Mouse (Mus musculus) intestine, postnatal 0 days (tissue): ENCODE measurements at regions not wholly inside any gene's neighbourhood (a gene's known extent, or its start where the extent isn't known, plus 50 kb on each side); places are given as distances from the start of the nearest gene placed in this dataset.

ENCODE experiments used
- ATAC-seq: fragments of 200-750 bp; cut with Nextera tagmentation; 2 replicates; pipeline ENCODE4 v1.8.0; 2017; ENCODE audit warnings: mild to moderate bottlenecking, moderate TSS enrichment, moderate library complexity
- H3K27ac ChIP-seq: fragments of 300-500 bp; sonication (generic); 2 replicates; pipeline ENCODE4 v1.5.1; 2014; ENCODE audit warnings: mild to moderate bottlenecking, low read depth, low read length, moderate library complexity
- H3K27me3 ChIP-seq: fragments of 300-500 bp; sonication (generic); replicated peaks from 2 replicates; pipeline ENCODE4 v1.6.1; 2014; ENCODE audit warnings: low read length, mixed read lengths; ENCODE audit not compliant: control insufficient read depth, insufficient read depth
- H3K36me3 ChIP-seq: fragments of 300-500 bp; sonication (generic); 2 replicates; pipeline ENCODE4 v1.6.1; 2014; ENCODE audit warnings: mild to moderate bottlenecking, moderate library complexity; ENCODE audit not compliant: control insufficient read depth, insufficient read depth
- H3K4me1 ChIP-seq: fragments of 300-500 bp; sonication (generic); replicated peaks from 2 replicates; pipeline ENCODE4 v1.6.1; 2014; ENCODE audit warnings: antibody characterized with exemption, low read length, mixed read lengths; ENCODE audit not compliant: control insufficient read depth, insufficient read depth
- H3K4me2 ChIP-seq: fragments of 300-500 bp; sonication (generic); replicated peaks from 2 replicates; pipeline ENCODE4 v1.6.1; 2014; ENCODE audit warnings: low read depth, mild to moderate bottlenecking, moderate library complexity
- H3K4me3 ChIP-seq: fragments of 300-500 bp; sonication (generic); 2 replicates; pipeline ENCODE4 v1.5.1; 2014; ENCODE audit warnings: low read depth, low read length
- H3K9ac ChIP-seq: fragments of 300-500 bp; sonication (generic); 2 replicates; pipeline ENCODE4 v1.6.1; 2014; ENCODE audit warnings: mild to moderate bottlenecking, low read depth, low read length
- H3K9me3 ChIP-seq: fragments of 300-500 bp; sonication (generic); 2 replicates; pipeline ENCODE4 v1.6.1; 2016; ENCODE audit warnings: mixed run types; ENCODE audit not compliant: control insufficient read depth
- CTCF ChIP-seq: sonication (generic); IDR thresholded peaks from 2 replicates; pipeline ENCODE4 v1.5.1; 2016; ENCODE audit warnings: low read depth, mild to moderate bottlenecking, control low read depth, antibody characterized with exemption, moderate library complexity
- WGBS: fragments of 180-500 bp; shearing (Covaris S2); extraction: QIAGEN DNeasy Blood & Tissue Kit; methylation state at CpG from one replicate; pipeline ENCODE4 v1.1.7; 2014; 5-methylcytosine and 5-hydroxymethylcytosine counted together

- no peak overlapping the region for H3K4me3 ChIP-seq
- no peaks in the 10 kb centered on the region for H3K4me1 ChIP-seq
- ATAC-seq: no peak
- H3K27ac ChIP-seq: no peak overlapping the region
- TF ChIP-seq CTCF: no peak
- WGBS: 20% methylated on average over 2 of the region's 2 CpGs
- no peak overlapping the region for H3K9ac ChIP-seq
- no peak overlapping the region for H3K4me2 ChIP-seq
- H3K27me3 ChIP-seq: no peaks in the 10 kb centered on the region
- no peaks in the 10 kb centered on the region for H3K9me3 ChIP-seq
- no peaks in the 10 kb centered on the region for H3K36me3 ChIP-seq
These were observed 296.0 kb downstream of the Nuf2 start for GRCm38 (mm10) chr1:169235276-169235681.

DNA sequence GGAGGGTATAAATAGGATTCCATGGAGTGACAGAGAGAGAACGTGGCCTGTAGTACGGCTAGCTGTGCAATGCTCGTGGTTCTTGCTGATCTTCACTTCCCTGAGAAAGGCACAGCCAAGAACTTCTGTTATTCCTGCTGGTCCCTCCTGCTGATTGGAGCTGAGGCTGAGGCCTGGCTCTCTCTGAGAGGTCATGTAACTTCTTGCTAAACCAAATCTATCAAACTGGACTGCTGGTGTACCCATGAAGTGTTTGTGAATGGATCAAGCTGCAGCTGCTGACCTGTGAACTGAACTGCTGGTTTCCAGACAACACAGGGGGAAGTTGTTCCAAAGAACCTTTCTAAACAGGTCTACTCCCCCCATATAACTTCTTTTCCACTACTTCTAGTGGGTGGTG lies 297.9 kb downstream of the Nuf2 start:
- no peak overlapping the region for H3K4me3 ChIP-seq

DNA sequence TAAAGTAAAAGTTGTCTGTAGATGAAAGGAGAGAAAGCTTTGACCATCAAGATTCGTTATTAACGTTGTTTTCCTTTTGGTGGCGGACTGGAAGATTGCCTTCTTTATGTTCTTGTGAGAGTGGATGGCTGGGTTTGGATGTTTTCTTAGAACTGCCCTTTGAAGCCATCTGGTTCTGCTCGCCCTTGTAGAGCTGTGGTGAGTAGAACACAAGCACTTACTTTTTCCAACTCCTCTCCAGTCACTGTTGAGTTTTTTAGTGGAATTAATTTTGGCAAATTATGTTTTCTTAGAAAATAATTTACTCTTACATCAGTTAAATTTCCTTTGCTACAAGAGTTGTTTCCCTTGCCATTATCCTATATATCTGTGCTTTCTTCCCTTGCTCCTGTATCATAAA lies 301.2 kb downstream of the Nuf2 start:
- ATAC-seq: no peak
- Histone ChIP-seq H3K9me3 (no peaks in the 10 kb centered on the region), H3K36me3 (no peaks in the 10 kb centered on the region), H3K4me1 (no peaks in the 10 kb centered on the region), H3K4me3 (no peak overlapping the region), H3K9ac (no peak overlapping the region), H3K4me2 (no peak overlapping the region), H3K27me3 (no peaks in the 10 kb centered on the region), H3K27ac (no peak overlapping the region)
- no peak for TF ChIP-seq CTCF
- WGBS: 58% methylated on average over 4 of the region's 4 CpGs

More for the DNA sequence above, 297.9 kb downstream of the Nuf2 start:
- no peaks in the 10 kb centered on the region for H3K4me1 ChIP-seq
- no peaks in the 10 kb centered on the region for H3K9me3 ChIP-seq
- H3K36me3 ChIP-seq: no peaks in the 10 kb centered on the region
- no peak for TF ChIP-seq CTCF
- H3K27ac ChIP-seq: no peak overlapping the region
- ATAC-seq: no peak
- WGBS: 93% methylated on average over 3 of the region's 3 CpGs
- no peaks in the 10 kb centered on the region for H3K27me3 ChIP-seq
- no peak overlapping the region for H3K9ac ChIP-seq
- H3K4me2 ChIP-seq: no peak overlapping the region

DNA sequence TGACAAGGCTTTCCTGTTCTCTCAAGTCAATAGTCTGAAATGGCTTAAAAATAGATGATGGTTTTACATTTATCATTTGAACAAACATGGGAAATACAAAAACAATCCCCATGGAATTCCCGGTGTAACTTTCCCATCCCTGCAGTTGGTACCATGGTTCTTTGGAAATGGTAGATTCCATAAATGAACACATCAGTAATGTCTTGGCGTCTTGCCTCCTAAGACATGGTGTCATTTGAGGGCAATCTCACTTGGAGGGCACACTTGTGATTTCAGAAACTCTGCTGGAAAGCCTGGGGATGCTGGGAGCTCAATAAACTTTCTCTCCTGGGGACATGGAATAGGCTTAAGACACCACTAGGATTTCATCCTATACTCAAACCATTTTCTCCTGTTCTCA lies 306.8 kb downstream of the Nuf2 start:
- no peak overlapping the region for H3K4me2 ChIP-seq
- no peak overlapping the region for H3K9ac ChIP-seq
- no peaks in the 10 kb centered on the region for H3K4me1 ChIP-seq
- no peaks in the 10 kb centered on the region for H3K9me3 ChIP-seq
- no peaks in the 10 kb centered on the region for H3K27me3 ChIP-seq
- ATAC-seq: no peak
- H3K4me3 ChIP-seq: no peak overlapping the region
- no peak overlapping the region for H3K27ac ChIP-seq
- H3K36me3 ChIP-seq: no peaks in the 10 kb centered on the region
- WGBS: 89% methylated on average over 2 of the region's 2 CpGs
- no peak for TF ChIP-seq CTCF

GRCm38 (mm10) chr1:169187658-169188057 lies 343.6 kb downstream of the Nuf2 start:
- ATAC-seq: no peak
- WGBS: 30% methylated on average over 1 of the region's 1 CpGs

GRCm38 (mm10) chr1:169170405-169170804 lies 360.9 kb downstream of the Nuf2 start:
- Histone ChIP-seq H3K27ac (no peak overlapping the region), H3K4me1 (no peaks in the 10 kb centered on the region), H3K36me3 (no peaks in the 10 kb centered on the region), H3K9ac (no peak overlapping the region), H3K4me3 (no peak overlapping the region), H3K27me3 (no peaks in the 10 kb centered on the region), H3K4me2 (no peak overlapping the region), H3K9me3 (no peaks in the 10 kb centered on the region)
- no peak for ATAC-seq
- 83% methylated on average over 2 of the region's 2 CpGs for WGBS
- no peak for TF ChIP-seq CTCF

More at GRCm38 (mm10) chr1:169187658-169188057, 343.6 kb downstream of the Nuf2 start:
- Histone ChIP-seq H3K27me3 (no peaks in the 10 kb centered on the region), H3K27ac (no peak overlapping the region), H3K9me3 (no peaks in the 10 kb centered on the region), H3K9ac (no peak overlapping the region), H3K4me1 (no peaks in the 10 kb centered on the region), H3K36me3 (no peaks in the 10 kb centered on the region), H3K4me3 (no peak overlapping the region), H3K4me2 (no peak overlapping the region)
- no peak for TF ChIP-seq CTCF

GRCm38 (mm10) chr1:169168033-169168432 lies 363.2 kb downstream of the Nuf2 start:
- Histone ChIP-seq H3K4me1 (no peaks in the 10 kb centered on the region), H3K9me3 (no peaks in the 10 kb centered on the region), H3K36me3 (no peaks in the 10 kb centered on the region), H3K27ac (no peak overlapping the region), H3K27me3 (no peaks in the 10 kb centered on the region), H3K4me3 (no peak overlapping the region), H3K9ac (no peak overlapping the region), H3K4me2 (no peak overlapping the region)
- WGBS: 68% methylated on average over 4 of the region's 4 CpGs
- no peak for TF ChIP-seq CTCF
- no peak for ATAC-seq
